Mouse (Mus musculus) fat pad, adult 2 months (tissue): Measurements from ENCODE around the gene Olfr1442.
"Not testable (repeated sequence)": the region's sequence is repeated elsewhere in the genome, so short reads cannot be mapped to it uniquely, and the experiment has no call there.

ENCODE experiments used
- DNase-seq: peaks from one replicate; pipeline ENCODE4 v3.0.0-alpha.2; 2011; ENCODE audit warnings: low read depth, low spot score; ENCODE audit errors: extremely low read depth

Gene Olfr1442

DNA sequence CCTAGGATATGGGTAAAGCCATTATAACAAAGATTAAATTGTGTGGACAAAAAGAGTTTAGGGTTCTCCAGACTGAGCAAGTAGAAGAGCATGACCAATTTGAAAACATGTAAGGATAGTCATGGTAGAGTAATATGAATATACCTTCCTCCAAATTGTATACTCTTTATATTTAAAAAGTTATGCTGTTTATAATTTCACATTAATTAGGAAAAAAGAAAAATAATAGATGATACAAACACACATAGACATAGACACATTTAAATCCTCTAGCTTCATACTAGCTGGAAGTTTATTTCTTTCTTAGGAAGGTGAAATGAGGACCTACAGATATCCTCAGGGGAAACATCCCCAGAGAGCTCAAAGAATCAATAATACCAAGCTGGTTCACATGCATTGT lies at the start of gene Olfr1442:
Gene Olfr1442, plus strand, starts transcription at position 301 of the 400 bp plus-strand sequence.
- DNase-seq, result no peak

DNA sequence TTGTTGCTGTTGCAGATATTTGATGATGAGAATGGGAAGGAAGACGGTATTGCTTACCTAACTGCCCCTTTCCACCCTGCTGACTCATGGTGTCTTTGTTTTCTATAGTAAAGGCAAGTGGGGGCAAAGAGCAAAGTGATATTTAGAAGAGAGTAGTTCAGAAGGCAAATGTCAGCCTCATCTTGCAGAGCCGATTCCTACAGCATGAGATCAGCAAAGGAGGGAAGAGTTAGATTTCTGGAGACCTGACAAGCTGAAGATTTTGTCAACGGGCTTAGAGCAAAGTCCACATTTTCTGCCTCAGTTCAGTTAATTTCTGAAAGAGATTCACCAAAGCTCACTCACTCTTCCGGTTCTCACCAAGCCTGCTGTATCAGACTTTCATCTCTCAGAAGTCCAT lies 37.1 kb upstream of the Olfr1442 start, which contains the start of gene Glyat:
Gene Glyat, plus strand, starts transcription at position 133 of the 400 bp plus-strand sequence.
- DNase-seq, result no peak

DNA sequence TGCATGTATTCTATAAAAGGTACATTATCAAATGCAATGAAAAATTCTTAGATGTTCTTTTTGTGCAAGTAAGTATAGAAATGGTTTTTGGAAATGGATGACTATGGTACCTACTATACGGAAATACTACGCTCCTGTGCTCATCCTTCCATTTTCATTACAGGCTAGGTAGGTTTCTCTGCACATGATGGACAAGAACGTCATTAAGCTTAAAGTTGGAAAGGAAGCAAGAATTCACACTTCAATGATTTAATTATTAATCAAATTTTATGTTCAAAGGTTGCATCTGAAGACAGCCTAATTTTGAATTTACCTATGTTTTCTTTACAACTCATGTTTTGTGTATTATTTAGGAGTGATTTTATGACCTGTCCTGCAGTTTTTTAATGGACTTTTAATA lies 36.0 kb upstream of the Olfr1442 start:
- DNase-seq, result no peak

DNA sequence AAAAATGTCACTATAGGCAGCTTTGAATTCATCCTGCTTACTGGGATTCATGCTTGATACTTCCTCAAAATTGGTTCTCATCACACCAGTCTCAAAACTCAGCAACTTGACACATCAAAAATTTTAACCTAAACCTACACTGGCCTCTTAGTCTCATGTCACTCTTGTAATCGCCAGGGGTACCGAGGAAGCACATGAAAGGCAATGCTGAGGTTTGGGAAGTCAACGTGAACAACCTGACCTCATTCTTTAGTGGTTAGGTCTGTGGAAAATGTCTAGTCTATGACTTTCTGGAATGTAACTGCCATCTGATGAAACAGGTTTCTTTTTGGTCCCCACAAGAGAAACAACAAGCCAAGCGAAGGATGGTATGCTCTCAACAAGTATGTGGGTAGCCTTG lies 35.3 kb upstream of the Olfr1442 start:
- no peak for DNase-seq

DNA sequence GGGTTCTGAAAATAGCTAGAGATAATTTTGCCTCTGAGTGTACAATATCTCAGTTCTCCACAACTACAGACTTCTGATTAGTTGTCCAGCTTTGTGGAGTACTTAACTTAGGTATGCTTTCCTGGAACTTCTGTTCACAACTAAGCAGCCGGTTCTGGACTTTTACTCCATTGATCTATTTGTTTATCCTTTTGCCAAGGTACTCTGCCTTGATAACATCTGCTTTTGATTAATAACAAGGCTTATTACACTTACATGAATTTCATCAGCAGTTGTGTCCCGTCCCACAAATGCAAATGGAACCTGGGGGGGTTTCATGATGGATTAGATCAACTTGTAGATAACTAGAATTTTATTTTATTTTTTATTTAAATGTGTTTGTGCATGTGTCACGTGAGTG lies 33.4 kb upstream of the Olfr1442 start:
- DNase-seq, result no peak

DNA sequence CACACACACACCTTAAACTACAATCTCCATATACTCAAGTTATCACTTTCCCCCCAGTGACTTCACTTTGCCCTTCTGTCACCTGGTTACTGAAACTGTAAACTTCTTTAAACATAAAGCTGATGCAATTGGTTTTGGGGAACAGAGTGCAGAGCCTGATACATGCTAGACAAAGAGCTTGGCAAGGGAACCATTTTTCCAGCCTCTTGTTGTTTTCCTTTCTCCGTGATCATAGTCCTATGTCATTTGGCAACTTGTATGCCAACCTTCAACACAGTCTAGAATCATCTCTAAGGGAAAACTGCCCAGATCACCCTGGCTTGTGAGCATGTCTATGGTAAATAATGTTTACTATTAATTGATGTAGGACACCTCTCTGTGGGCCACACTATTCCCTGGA lies 32.2 kb upstream of the Olfr1442 start:
- no peak for DNase-seq

DNA sequence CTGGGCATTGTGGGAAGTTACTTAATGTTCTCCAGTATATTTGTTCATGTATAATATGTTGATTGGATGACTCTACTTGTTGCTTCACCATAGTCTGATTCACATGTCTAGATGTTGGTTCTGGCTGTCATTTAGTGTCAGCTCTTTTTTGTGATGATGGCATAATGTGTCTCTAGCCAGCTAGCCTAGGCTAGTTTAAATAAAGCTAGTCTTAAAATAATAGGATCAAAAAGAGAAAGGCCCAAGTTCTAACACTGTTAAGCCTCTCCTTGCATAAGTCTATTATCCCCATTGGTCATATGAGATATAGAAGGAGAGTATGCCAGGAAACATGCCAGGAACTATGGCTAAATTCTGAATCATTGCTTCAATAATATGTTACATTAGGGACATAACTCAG lies 20.7 kb upstream of the Olfr1442 start:
- DNase-seq, result peak; percentile 77

DNA sequence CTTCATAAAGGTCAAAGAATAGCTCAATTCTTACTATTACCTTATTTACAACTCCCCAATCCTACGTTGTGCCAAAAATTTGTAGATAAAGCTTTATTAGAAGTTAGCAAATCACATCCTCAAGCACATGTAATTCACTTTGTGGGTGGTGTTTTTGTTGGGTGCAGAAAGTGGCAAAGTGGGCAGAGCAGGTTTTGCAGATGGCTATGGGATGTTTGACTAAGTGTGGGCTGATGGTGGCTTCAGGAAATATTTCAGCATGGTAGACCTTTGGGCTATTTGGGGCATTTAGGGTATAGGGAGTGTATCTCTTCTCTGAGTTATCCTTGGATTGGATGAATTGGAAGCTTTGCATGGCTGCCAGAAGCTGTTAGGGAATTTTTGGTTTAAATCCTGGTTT lies 4.1 kb upstream of the Olfr1442 start:
- DNase-seq, result peak; percentile 95

DNA sequence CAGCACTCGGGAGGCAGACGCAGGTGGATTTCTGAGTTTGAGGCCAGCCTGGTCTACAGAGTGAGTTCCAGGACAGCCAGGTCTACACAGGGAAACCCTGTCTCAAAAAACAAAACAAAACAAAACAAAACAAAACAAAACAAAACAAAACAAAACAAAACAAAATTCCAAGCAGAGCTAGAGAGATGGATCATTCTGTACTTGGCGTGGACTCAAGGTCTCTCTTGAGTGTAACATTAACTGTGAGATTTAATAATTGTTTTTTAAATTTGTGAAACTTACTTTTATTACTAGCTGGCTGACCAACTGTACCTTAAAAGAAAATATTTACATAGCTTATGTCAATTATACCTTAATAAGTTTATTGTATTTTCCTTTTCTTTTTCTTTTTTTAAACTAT lies 1.6 kb upstream of the Olfr1442 start:
- not testable (repeated sequence) for DNase-seq

DNA sequence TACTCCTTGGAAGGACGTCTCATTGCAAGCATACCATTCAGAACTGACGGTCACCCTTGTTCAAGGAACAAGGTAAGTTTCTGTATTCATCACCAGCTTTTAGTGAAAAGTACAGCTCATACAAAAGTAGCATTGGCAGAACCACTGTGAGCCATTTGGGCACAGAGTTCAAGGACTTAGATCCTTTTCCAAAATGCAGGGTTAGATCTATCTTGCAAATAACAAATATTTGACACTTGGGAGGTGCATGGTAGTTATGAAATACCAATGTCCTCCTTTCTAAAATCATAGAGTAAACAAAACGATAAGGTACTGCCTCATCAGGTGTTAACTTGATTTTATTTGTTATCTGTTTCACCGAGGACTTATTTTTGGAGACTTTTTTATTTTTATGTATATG lies 812 bp downstream of the Olfr1442 start:
- DNase-seq, result no peak

DNA sequence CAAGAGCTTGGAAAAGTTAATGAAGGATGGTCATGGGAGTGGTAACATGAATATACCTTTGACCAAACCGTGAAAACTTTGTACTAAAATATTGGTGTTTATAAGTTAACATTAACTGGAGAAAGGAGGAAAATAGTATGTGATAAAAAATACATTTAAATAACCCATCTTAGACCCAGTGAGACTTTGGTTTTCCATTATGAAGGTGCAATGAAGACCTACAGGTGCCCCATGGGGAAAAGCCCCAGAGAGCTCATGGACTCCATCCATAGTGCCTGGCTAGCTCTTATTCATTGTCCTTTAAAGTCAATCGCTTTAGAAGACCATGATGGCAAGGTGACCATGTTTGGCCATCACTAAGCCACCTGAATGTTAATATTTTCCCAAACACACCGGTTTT lies 7.6 kb downstream of the Olfr1442 start, which contains the start of gene Olfr1443:
Gene Olfr1443, plus strand, starts transcription at position 301 of the 400 bp plus-strand sequence.
- DNase-seq, result no peak

DNA sequence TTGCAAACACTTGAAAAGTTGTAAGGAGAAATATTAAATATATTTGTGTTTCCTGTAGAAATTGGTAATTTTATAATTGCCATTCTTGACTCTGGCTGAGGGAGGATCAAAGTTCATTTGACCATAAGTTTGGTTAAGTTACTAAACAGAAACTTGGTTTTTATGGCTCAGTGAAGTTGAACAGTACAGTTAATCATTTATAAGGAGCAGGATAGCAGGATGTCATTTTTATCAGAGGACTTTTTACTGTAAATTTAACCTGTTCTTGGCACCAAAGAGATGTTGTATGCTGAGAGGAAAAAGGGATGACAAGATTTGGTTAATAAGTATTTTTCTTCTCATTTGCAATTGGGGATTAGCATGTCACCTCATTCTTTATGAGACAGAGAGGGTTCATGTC lies 14.4 kb downstream of the Olfr1442 start:
- DNase-seq, result no peak

DNA sequence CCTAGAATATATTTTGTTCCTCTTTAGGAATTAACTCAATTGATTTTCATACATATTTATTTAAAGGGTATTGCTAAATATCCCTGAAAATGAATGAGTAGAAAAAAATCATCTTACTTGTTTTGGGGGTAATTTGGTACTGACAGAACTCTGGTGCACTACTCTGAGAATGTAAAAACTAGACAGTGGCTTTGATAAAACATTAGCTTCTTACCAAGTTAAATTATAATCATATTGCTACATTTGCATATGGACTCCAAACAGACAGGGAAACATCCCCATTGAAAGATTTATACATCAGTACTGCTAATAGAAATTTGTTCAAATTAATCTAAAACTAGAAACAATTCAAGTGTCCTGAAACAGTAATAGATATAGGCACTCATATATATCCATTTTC lies 15.0 kb downstream of the Olfr1442 start:
- no peak for DNase-seq

DNA sequence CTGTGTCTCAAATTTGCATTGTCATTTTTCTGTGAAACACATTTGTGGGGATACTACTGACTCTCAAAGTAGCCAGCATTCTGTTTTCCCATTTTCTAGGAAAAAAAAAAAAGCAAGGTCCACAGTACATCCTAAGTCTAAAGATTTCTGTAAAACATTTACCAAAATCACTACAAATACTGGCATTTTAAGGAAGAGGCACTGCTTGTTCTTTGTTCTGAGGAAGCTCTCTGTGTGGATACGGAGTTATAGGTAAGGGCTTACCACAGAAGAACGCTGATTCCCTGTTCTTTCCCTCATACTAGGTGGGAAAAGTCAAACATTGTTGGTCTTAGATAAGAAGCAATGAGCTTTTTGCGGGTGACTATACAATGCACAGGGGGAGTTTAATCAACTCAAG lies 25.4 kb downstream of the Olfr1442 start, which contains the start of gene Keg1:
Gene Keg1, plus strand, starts transcription at position 197 of the 400 bp plus-strand sequence.
- DNase-seq, result no peak

DNA sequence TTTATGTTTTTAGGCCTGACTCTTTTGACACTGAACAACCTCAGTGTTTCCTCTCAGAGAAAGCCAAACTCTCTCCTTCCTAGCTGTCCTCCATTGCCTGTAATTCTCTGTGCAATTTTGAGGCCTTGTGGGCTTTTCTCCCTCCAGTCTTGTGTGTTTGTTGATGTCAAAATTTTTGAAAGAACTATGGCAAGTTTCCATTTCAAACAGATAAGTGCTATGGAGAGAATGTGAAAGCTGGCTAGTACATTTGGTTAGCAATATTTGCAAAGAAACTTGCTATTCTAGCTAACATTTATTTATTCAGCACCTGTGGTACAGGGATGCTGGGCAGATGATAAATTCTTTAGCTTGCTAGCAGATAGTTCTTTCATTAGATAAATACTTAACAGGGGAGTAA lies 26.0 kb downstream of the Olfr1442 start:
- no peak for DNase-seq

DNA sequence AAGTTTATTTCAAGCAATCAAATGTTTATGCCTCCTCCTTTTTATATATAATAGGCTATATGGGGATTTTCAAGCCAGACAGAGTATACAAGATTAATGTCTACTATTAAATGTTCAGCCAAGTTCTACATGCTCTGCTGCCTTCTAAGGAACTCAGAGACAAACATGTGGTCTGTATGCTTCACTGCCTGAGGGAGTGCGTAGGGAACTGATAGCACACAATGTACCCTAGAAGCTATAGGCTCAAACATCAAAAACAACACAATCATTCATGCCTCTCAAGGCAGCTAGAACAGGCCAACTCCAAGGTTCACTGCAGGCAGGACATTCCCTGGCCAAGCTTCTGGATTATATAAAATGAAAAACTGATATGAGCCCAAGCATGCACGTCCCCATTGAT lies 38.2 kb downstream of the Olfr1442 start:
- no peak for DNase-seq

DNA sequence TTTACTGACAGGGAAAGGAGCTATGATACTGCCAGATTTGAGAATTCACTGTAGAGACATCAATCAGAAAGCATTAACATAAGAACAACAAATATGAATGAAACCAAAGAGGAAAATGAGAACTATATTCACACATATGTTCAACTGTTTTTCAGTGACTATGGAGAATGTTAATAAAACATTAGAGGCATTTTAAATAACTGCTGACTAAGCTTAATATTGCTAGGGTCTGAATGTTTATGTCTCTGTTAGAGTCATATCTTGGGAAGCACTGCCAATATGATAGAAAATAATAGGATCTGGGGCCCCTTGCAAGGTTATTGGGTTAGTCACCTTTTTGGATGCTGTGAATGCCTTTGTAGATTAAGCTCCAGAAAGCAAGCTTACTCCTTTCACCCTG lies 38.7 kb downstream of the Olfr1442 start:
- DNase-seq, result no peak

DNA sequence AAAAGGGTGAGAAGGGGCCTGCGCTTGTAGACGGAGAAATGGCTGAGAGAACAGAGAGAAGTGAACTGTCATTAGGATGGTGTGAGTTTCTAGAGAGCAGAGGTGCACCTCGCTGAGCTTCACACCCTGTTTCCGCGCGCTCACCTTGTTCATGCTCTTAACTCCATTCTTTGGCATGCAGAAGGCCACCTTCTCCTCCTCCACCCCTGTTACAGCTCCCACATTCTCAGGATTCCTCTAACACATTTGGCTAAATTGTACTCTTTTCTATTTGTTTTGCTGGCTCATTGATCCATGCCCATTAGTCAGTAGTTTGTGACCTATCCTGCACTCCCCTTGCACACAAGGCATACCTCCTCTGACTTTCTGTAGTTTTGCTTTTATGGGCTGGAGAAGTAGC lies 49.0 kb downstream of the Olfr1442 start:
- DNase-seq, result no peak

DNA sequence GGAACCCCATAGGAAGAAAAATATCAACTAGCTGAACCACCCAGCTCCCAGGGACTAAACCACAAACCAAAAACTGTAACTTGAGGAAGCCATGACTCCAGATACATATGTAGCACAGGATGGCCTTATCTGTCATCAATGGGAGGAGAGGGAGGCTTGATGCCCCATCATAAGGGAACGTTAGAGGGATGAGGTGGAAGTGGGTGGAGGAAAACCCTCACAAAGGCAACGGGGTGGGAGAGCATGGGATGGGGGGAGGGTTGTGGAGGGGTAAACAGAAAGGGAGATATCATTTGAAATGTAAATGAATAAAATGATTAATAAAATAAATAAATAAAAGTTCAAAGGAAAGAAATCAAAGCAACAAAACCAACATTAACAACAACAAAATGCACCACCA lies 50.2 kb downstream of the Olfr1442 start:
- DNase-seq, result no peak

DNA sequence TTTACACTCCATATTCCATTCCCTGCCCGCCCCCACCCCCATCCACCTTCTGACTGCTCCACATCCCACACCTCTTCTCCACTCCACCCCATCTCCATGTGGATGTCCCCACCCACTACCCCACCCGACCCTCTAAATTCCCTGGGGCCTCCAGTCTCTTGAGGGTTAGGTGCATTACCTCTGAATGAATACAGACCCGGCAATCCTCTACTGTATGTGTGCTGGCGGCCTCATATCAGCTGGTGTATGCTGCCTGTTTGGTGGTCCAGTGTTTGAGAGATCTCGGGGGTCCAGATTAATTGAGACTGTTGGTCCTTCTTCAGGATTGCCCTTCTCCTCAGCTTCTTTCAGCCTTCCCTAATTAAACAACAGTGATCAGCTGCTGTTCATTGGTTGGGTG lies 50.7 kb downstream of the Olfr1442 start:
- not testable (repeated sequence) for DNase-seq

DNA sequence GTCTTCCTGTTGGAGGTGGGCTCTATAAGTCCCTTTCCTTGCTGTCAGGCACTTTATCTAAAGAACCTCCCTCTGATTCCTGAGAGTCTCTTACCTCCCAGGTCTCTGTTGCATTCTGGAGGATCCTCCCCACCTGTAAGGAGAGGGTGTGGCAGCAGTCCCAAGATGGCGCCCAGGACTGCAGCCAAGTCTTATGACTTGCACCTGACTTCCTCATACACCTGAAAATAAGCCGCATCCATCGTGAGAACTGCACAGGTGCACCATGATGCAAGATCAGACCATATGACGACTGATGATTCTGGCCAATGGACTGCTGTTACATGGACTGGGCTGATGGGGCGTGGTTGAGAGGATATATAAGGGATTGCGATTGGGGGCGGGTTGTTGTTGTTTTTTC lies 51.4 kb downstream of the Olfr1442 start:
- not testable (repeated sequence) for DNase-seq

DNA sequence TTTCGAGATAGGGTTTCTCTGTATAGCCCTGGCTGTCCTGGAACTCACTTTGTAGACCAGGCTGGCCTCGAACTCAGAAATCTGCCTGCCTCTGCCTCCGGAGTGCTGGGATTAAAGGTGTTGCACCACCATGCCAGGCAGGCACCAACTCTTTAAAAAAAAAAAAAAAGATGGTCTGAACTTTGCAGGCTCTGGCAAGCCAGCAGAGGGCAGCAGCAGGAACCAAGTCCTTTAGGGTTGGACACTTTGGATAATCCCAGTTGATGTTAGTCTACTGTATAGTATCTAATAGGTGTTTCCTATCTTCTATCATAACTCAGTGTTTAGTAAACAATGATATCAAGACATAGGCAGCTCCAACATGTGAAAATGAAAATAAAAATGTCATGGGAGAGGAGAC lies 52.1 kb downstream of the Olfr1442 start:
- no peak for DNase-seq

DNA sequence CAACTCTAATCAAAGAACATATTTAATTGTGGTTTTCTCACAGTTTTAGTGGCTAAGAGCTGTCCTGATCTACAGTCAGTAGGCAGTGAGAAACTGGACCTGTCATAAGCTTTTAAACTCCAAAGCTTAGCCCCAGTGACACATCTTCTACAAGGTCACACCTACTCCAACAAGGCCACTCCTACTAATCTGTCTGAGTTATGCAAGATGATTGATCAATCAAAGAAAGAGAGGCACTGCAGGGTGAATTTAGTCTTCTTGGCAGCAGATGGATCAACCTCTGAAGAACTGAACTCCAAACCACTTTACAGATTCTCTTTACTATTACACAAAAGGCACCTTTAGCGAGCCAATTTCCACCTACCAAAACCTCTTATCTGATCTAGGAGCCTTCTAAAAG lies 55.6 kb downstream of the Olfr1442 start:
- peak; percentile 98 for DNase-seq
